Mouse (Mus musculus): ENCODE measurements around the gene Hes5.

GRCm38 (mm10) chr4:154981076-154981475 is 20.4 kb downstream of the Hes5 start:
- TF ChIP-seq CTCF (IDR thresholded peaks at IDR 0.05; ENCODE audit: insufficient read depth, low read length): no peak
- TF ChIP-seq POLR2A (IDR thresholded peaks at IDR 0.05; ENCODE audit: borderline replicate concordance, extremely low read depth, low read depth, low read length): no peak
